Mouse (Mus musculus) CH12.LX (cell line): Measurements from ENCODE around the gene Pus1. TPM values are rescaled to one million over a fixed set of nuclear protein-coding genes. Genes with fewer than 3 reads are reported as not detected.

Experiments used
- DNase-seq: peaks from one replicate; pipeline ENCODE4 v3.0.0-alpha.2; 2013; ENCODE audit errors: extremely low read depth
- H3K27ac ChIP-seq: 2 replicates; pipeline ENCODE4 v1.5.1; 2012; ENCODE audit warnings: low read depth, mild to moderate bottlenecking, control low read depth, moderate library complexity; ENCODE audit not compliant: insufficient read depth
- H3K27me3 ChIP-seq: replicated peaks from 2 replicates; pipeline ENCODE3; 2012; ENCODE audit warnings: inconsistent platforms
- H3K36me3 ChIP-seq, 2 experiments: replicated peaks in 1 of 2; 2 replicates each; pipeline versions ENCODE3 to v1.6.1; 2012; ENCODE audit warnings: inconsistent platforms in 1 of 2, low read length in 1 of 2, mild to moderate bottlenecking in 1 of 2, mixed read lengths in 1 of 2, moderate library complexity in 1 of 2; ENCODE audit not compliant: control insufficient read depth in 1 of 2, insufficient read depth in 1 of 2
- H3K4me1 ChIP-seq, 2 experiments: 2 replicates each; pipeline ENCODE4 v1.6.1; 2012; ENCODE audit warnings: inconsistent platforms in 1 of 2, moderate library complexity in 1 of 2; ENCODE audit not compliant: insufficient read depth in 2 of 2, control insufficient read depth in 1 of 2
- H3K4me2 ChIP-seq: 2 replicates; pipeline ENCODE4 v1.6.1; 2012; ENCODE audit warnings: low read depth, mild to moderate bottlenecking, control low read depth; ENCODE audit not compliant: poor library complexity, insufficient read depth, severe bottlenecking
- H3K4me3 ChIP-seq, 3 experiments: fragments of 150-350 bp in 1 of 3; sonication (generic) in 1 of 3; replicated peaks in 1 of 3; 2 replicates each; pipeline versions ENCODE3 to v1.5.1; 2011 to 2012; ENCODE audit warnings: low read depth in 2 of 3, low read length in 2 of 3, mild to moderate bottlenecking in 2 of 3, moderate library complexity in 2 of 3, control low read depth in 1 of 3, improper control_type of control experiment in 1 of 3, inconsistent platforms in 1 of 3, mixed read lengths in 1 of 3; ENCODE audit not compliant: poor library complexity in 1 of 3
- H3K79me2 ChIP-seq: replicated peaks from 2 replicates; pipeline ENCODE4 v1.6.1; 2012; ENCODE audit warnings: mild to moderate bottlenecking, moderate library complexity; ENCODE audit not compliant: control insufficient read depth, poor library complexity, insufficient read depth, severe bottlenecking; ENCODE audit errors: extremely low read depth
- H3K9ac ChIP-seq: 2 replicates; pipeline ENCODE4 v1.6.1; 2012; ENCODE audit warnings: low read depth, mild to moderate bottlenecking, control low read depth, moderate library complexity; ENCODE audit not compliant: insufficient read depth
- H3K9me3 ChIP-seq: replicated peaks from 2 replicates; pipeline ENCODE3; 2012; ENCODE audit warnings: low read length, inconsistent platforms, mixed read lengths
- BHLHE40 ChIP-seq: IDR thresholded peaks from 2 replicates; pipeline ENCODE4 v1.6.1; 2011; ENCODE audit warnings: mild to moderate bottlenecking, low read depth, low read length, improper control_type of control experiment
- E2F4 ChIP-seq: IDR thresholded peaks from 2 replicates; pipeline ENCODE4 v1.6.1; 2011; ENCODE audit warnings: low read depth, low read length, improper control_type of control experiment; ENCODE audit not compliant: insufficient replicate concordance
- GABPA ChIP-seq: IDR thresholded peaks from 2 replicates; pipeline ENCODE4 v1.6.1; 2012; ENCODE audit warnings: low read depth, low read length, improper control_type of control experiment, inconsistent platforms; ENCODE audit not compliant: insufficient replicate concordance
- HCFC1 ChIP-seq: IDR thresholded peaks from 2 replicates; pipeline ENCODE4 v1.6.1; 2012; ENCODE audit warnings: low read depth, mild to moderate bottlenecking, inconsistent platforms, low read length, improper control_type of control experiment
- IRF4 ChIP-seq: IDR thresholded peaks from 2 replicates; pipeline ENCODE4 v1.6.1; 2014; ENCODE audit warnings: low read depth, mild to moderate bottlenecking, inconsistent platforms, low read length, improper control_type of control experiment
- JUN ChIP-seq: IDR thresholded peaks from 2 replicates; pipeline ENCODE4 v1.6.1; 2011; ENCODE audit warnings: low read depth, mild to moderate bottlenecking, low read length, improper control_type of control experiment, moderate library complexity; ENCODE audit not compliant: insufficient read depth
- JUND ChIP-seq: conservative IDR thresholded peaks from 2 replicates; pipeline ENCODE4 v1.6.1; 2011; ENCODE audit warnings: low read depth, low read length, improper control_type of control experiment
- KAT2A ChIP-seq: IDR thresholded peaks from 2 replicates; pipeline ENCODE4 v1.6.1; 2012; ENCODE audit warnings: low read length, improper control_type of control experiment, inconsistent platforms; ENCODE audit not compliant: insufficient replicate concordance
- MAFK ChIP-seq: IDR thresholded peaks from 2 replicates; pipeline ENCODE4 v1.6.1; 2011; ENCODE audit warnings: low read length, improper control_type of control experiment; ENCODE audit not compliant: insufficient replicate concordance
- MEF2A ChIP-seq: IDR thresholded peaks from 2 replicates; pipeline ENCODE4 v1.6.1; 2014; ENCODE audit warnings: low read depth, mild to moderate bottlenecking, inconsistent platforms, low read length, improper control_type of control experiment, borderline replicate concordance
- MXI1 ChIP-seq: IDR thresholded peaks from 2 replicates; pipeline ENCODE4 v1.6.1; 2011; ENCODE audit warnings: mild to moderate bottlenecking, low read depth, low read length, improper control_type of control experiment
- MYC ChIP-seq: IDR thresholded peaks from 2 replicates; pipeline ENCODE4 v1.6.1; 2011; ENCODE audit warnings: low read depth, mild to moderate bottlenecking, improper control_type of control experiment, low read length
- NELFE ChIP-seq: IDR thresholded peaks from 2 replicates; pipeline ENCODE4 v1.6.1; 2011; ENCODE audit warnings: low read depth, low read length, improper control_type of control experiment
- NRF1 ChIP-seq: IDR thresholded peaks from 2 replicates; pipeline ENCODE4 v1.6.1; 2014; ENCODE audit warnings: low read depth, mild to moderate bottlenecking, inconsistent platforms, low read length, improper control_type of control experiment, moderate library complexity
- POLR2AphosphoS2 ChIP-seq: IDR thresholded peaks from 2 replicates; pipeline ENCODE4 v1.6.1; 2011; ENCODE audit warnings: low read depth, low read length, improper control_type of control experiment
- SIN3A ChIP-seq: IDR thresholded peaks from 2 replicates; pipeline ENCODE4 v1.6.1; 2012; ENCODE audit warnings: low read length, improper control_type of control experiment, inconsistent platforms
- TBP ChIP-seq: conservative IDR thresholded peaks from 2 replicates; pipeline ENCODE4 v1.6.1; 2011; ENCODE audit warnings: low read depth, low read length, improper control_type of control experiment
- UBTF ChIP-seq: IDR thresholded peaks from 2 replicates; pipeline ENCODE4 v1.6.1; 2012; ENCODE audit warnings: low read depth, mild to moderate bottlenecking, inconsistent platforms, low read length, improper control_type of control experiment, moderate library complexity
- USF1 ChIP-seq: IDR thresholded peaks from 2 replicates; pipeline ENCODE4 v1.6.1; 2014; ENCODE audit warnings: low read depth, mild to moderate bottlenecking, inconsistent platforms, low read length, improper control_type of control experiment
- USF2 ChIP-seq: conservative IDR thresholded peaks from 2 replicates; pipeline ENCODE4 v1.6.1; 2011; ENCODE audit warnings: low read depth, low read length, improper control_type of control experiment
- ZMIZ1 ChIP-seq: IDR thresholded peaks from 2 replicates; pipeline ENCODE4 v1.6.1; 2012; ENCODE audit warnings: low read depth, mild to moderate bottlenecking, inconsistent platforms, low read length, improper control_type of control experiment
- dilution Hi-C: fragments of 300-500 bp; cut with MboI; formaldehyde crosslinking; loops from 2 replicates; pipeline ENCODE4 v1.14.3; 2020; ENCODE audit warnings: low sequenced_read_pairs; ENCODE audit not compliant: extremely low pct_unique_long_range_greater_than_20kb, extremely low pct_ligation_motif_present
- in situ Hi-C: fragments of 300-500 bp; cut with MboI; formaldehyde crosslinking; loops from 3 replicates; pipeline ENCODE4 v1.14.3; 2019; ENCODE audit warnings: low sequenced_read_pairs, low pct_ligation_motif_present, low pct_unique_long_range_greater_than_20kb, mixed read lengths
- polyA plus RNA-seq: library from polyadenylated mRNA; unstranded; fragments of >175 nt; gene quantifications from 2 replicates; pipeline ENCODE4 v1.2.1, GENCODE M21; 2012; ENCODE audit warnings: low read depth; ENCODE audit not compliant: insufficient read length
- total RNA-seq, 2 experiments: library from RNA; depleted of rRNA; stranded (reverse); fragments of 300-350 nt in 1 of 2; fragments of >200 nt in 1 of 2; gene quantifications; 2 replicates each; pipeline ENCODE4 v1.2.3; 2012 to 2014

Gene Pus1
- total and polyA plus RNA-seq, 3 experiments, result 59.1 to 84.6 (median 72.4) TPM

DNA sequence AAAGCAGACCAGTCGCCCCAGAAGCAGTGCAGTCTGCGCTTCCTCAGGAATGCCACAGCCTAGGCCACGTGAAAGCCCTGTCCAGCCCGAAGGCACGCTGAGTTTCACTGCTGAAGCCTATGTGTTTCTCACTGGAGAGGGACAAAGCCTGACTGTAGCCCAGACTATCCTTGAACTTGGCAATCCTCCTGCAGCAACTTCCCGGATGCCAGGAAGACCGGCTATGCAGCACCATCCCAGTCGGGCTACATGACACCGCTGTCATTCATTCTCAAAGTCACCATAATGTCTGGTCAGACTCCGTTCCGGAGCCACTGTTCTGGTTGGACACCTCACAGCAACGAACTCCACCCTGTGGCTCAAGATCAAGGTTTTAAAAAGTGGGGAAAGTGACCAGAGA is 2.2 kb downstream of the Pus1 start:
- H3K9me3 ChIP-seq, result no peaks in the 10 kb centered on the region
- DNase-seq, result no peak
- no peak overlapping the region for H3K4me2 ChIP-seq
- in situ Hi-C loops, result no loop called here
- H3K27me3 ChIP-seq, result no peaks in the 10 kb centered on the region
- no peak for TF ChIP-seq ZMIZ1
- no peak for TF ChIP-seq SIN3A
- no peak for TF ChIP-seq JUN
- no peak for TF ChIP-seq JUND
- no peak for TF ChIP-seq TBP
- TF ChIP-seq HCFC1, result no peak
- TF ChIP-seq MAFK, result no peak
- TF ChIP-seq KAT2A, result no peak
- no peak for TF ChIP-seq USF2
- TF ChIP-seq GABPA, result no peak
- TF ChIP-seq MYC, result no peak
- TF ChIP-seq MEF2A, result no peak
- no peak for TF ChIP-seq IRF4
- TF ChIP-seq UBTF, result no peak
- no peak for TF ChIP-seq USF1
- no peak for TF ChIP-seq NELFE
- TF ChIP-seq E2F4, result no peak
- no peak for TF ChIP-seq BHLHE40
- no peak overlapping the region for H3K27ac ChIP-seq
- peaks cover 45 to 54% of the 10 kb centered on the region in 2 experiments for H3K36me3 ChIP-seq
- H3K9ac ChIP-seq, result no peak overlapping the region
- no peak overlapping the region for H3K4me3 ChIP-seq
- H3K4me1 ChIP-seq, result peaks cover 5 to 40% of the 10 kb centered on the region in 2 experiments; a peak in 3 of 4 replicates
- dilution Hi-C loops, result no loop called here
- H3K79me2 ChIP-seq, result peaks cover 41% of the 10 kb centered on the region

- Histone ChIP-seq H3K9ac (no peak overlapping the region), H3K27me3 (no peaks in the 10 kb centered on the region), H3K79me2 (peaks cover 57% of the 10 kb centered on the region), H3K36me3 (peaks cover 49 to 69% of the 10 kb centered on the region in 2 experiments), H3K9me3 (no peaks in the 10 kb centered on the region), H3K4me2 (no peak overlapping the region), H3K4me1 (peaks cover 5 to 44% of the 10 kb centered on the region in 2 experiments; a peak in 3 of 4 replicates), H3K4me3 (no peak overlapping the region), H3K27ac (no peak overlapping the region)
- no peak for DNase-seq
- no peak for TF ChIP-seq JUN
- no peak for TF ChIP-seq MXI1
- no peak for TF ChIP-seq IRF4
- TF ChIP-seq MYC, result no peak
- TF ChIP-seq POLR2AphosphoS2, result no peak
- TF ChIP-seq NRF1, result no peak
- dilution Hi-C loops, result no loop called here
- in situ Hi-C loops, result no loop called here
Observed at GRCm38 (mm10) chr5:110776141-110776540, 4.3 kb downstream of the Pus1 start.
